In the genomic region with DNA sequence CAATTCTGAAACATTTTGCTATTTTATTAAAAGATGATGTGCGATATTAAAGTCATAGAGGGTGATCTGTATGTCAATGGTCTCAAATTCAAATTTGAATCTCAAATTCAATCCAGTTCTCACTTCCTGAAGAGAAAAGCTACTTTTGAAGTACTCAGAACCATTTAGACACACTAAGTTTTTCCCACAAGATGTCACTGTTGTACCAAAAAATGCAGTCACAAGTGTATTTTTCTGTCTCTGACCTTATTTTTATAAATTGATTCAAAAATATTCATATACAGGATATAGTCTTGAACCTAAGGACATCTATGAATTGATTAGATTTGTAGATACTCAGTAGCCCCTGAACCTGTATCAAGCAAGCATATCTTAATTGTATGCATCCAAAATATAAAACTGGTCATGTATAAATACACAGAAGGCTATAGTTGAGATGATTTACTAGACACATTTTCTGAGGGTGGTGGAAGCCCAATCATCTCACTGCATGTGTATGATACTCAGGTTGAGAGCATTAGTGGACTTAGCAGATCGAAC, we compare ENCODE assay signal across 12 mouse cellular contexts.
DNase-seq lines count a peak whose midpoint lies in the region; ATAC-seq and TF ChIP-seq lines count a peak whose summit lies in the region.
"Had no signal": no experiment of that assay in that cellular context is flagged by ENCODE, and none has a peak within 500 bp of the region (broad histone marks: within the 10 kb centered on the region; RNA-seq: fewer than 3 reads in every experiment).

No protein-coding gene starts in this region.

- no peak overlapping the region for H3K9ac ChIP-seq in heart, adult 2 months (ENCODE audit: low read depth, low read length)
- H3K9ac ChIP-seq in limb, embryonic 14.5 days (ENCODE audit: low read depth, low read length, severe bottlenecking): no peak overlapping the region
- H3K9ac ChIP-seq in ES-E14 (ENCODE audit: insufficient read depth, low read depth, low read length, poor library complexity, severe bottlenecking): no peak overlapping the region
- no peak overlapping the region for H3K9ac ChIP-seq in forebrain, embryonic 16.5 days (replicated peaks; ENCODE audit: low read depth, low read length)
- H3K9ac ChIP-seq: liver, embryonic 13.5 days had no signal

- DNase-seq in heart, adult 2 months: no peak
- no peak for DNase-seq in heart, postnatal 25 days (ENCODE audit: low spot score)
- peak; percentile 27 for DNase-seq in limb, embryonic 14.5 days (ENCODE audit: low spot score)
- DNase-seq in limb, embryonic 10.5 days (ENCODE audit: low spot score): no peak
- DNase-seq in ES-E14 (ENCODE audit: low read depth, low spot score): no peak
- DNase-seq in ovary, postnatal 36 days (ENCODE audit: low spot score): no peak
- no peak for DNase-seq in gastrocnemius, adult 2 months
- DNase-seq: cerebellum, adult 11 months; liver, embryonic 13.5 days; thymus, adult 18-20 months had no signal

- H3K4me3 ChIP-seq in heart, adult 2 months: no peak overlapping the region
- no peak overlapping the region for H3K4me3 ChIP-seq in limb, embryonic 14.5 days (replicated peaks; ENCODE audit: low read length)
- no peak overlapping the region for H3K4me3 ChIP-seq in limb, embryonic 10.5 days
- no peak overlapping the region for H3K4me3 ChIP-seq in ES-E14 (ENCODE audit: insufficient read depth in 1 of 2, low read depth in 1 of 2, low read length in 2 of 2, poor library complexity in 1 of 2, severe bottlenecking in 1 of 2)
- no peak overlapping the region for H3K4me3 ChIP-seq in forebrain, embryonic 16.5 days (replicated peaks; ENCODE audit: low read length)
- no peak overlapping the region for H3K4me3 ChIP-seq in gastrocnemius, adult 2 months
- H3K4me3 ChIP-seq: erythroblast, embryonic 14.5 days; liver, embryonic 13.5 days had no signal

- no peak for TF ChIP-seq EP300 in heart, adult 2 months (IDR thresholded peaks at IDR 0.05; ENCODE audit: insufficient read depth, low read depth, low read length)

- H3K4me2 ChIP-seq in limb, embryonic 14.5 days (replicated peaks; ENCODE audit: low read depth, low read length, severe bottlenecking): no peak overlapping the region
- no peak overlapping the region for H3K4me2 ChIP-seq in forebrain, embryonic 16.5 days (ENCODE audit: low read length)
- H3K4me2 ChIP-seq: liver, embryonic 13.5 days had no signal

- no peaks in the 10 kb centered on the region for H3K9me3 ChIP-seq in limb, embryonic 14.5 days (ENCODE audit: control insufficient read depth, low read length)
- H3K9me3 ChIP-seq in limb, embryonic 10.5 days (replicated peaks): no peaks in the 10 kb centered on the region
- no peaks in the 10 kb centered on the region for H3K9me3 ChIP-seq in ES-E14 (ENCODE audit: control insufficient read depth, insufficient read depth, low read depth, low read length)
- H3K9me3 ChIP-seq in forebrain, embryonic 16.5 days (ENCODE audit: control insufficient read depth, low read length): no peaks in the 10 kb centered on the region
- H3K9me3 ChIP-seq: liver, embryonic 13.5 days had no signal

- ATAC-seq in limb, embryonic 14.5 days (ENCODE audit: low FRiP score, low read depth): no peak
- peak; percentile 45 for ATAC-seq in forebrain, embryonic 16.5 days

- intact Hi-C loops in heart, adult 2 months (cut with DNase I): loop anchor here (10.0 kb wide), 1 partner anchor 292 kb away; no protein-coding TSS in a partner anchor
- intact Hi-C loops in heart, postnatal 25 days (cut with DNase I): loop anchor here (10.0 kb wide), 1 partner anchor 1772 kb away; no protein-coding TSS in a partner anchor
- intact Hi-C loops in gastrocnemius, adult 2 months (cut with DNase I): loop anchor here (5.0 to 10.0 kb wide), 2 partner anchors 142 to 674 kb away; a partner anchor contains a TSS

- no peak overlapping the region for H3K27ac ChIP-seq in heart, adult 2 months
- H3K27ac ChIP-seq in limb, embryonic 14.5 days (replicated peaks; ENCODE audit: low read depth, low read length): no peak overlapping the region
- H3K27ac ChIP-seq in limb, embryonic 10.5 days: no peak overlapping the region
- no peak overlapping the region for H3K27ac ChIP-seq in ES-E14 (ENCODE audit: insufficient read depth, low read depth, low read length, poor library complexity, severe bottlenecking)
- H3K27ac ChIP-seq in forebrain, embryonic 16.5 days (ENCODE audit: low read length): no peak overlapping the region
- H3K27ac ChIP-seq in gastrocnemius, adult 2 months: no peak overlapping the region
- H3K27ac ChIP-seq: liver, embryonic 13.5 days had no signal

- no peaks in the 10 kb centered on the region for H3K36me3 ChIP-seq in heart, adult 2 months (ENCODE audit: control insufficient read depth, insufficient read depth, low read length)
- no peaks in the 10 kb centered on the region for H3K36me3 ChIP-seq in limb, embryonic 14.5 days (ENCODE audit: control insufficient read depth, insufficient read depth, low read length)
- H3K36me3 ChIP-seq in limb, embryonic 10.5 days: no peaks in the 10 kb centered on the region
- no peaks in the 10 kb centered on the region for H3K36me3 ChIP-seq in ES-E14 (ENCODE audit: control insufficient read depth, insufficient read depth, low read length, poor library complexity, severe bottlenecking)
- H3K36me3 ChIP-seq in forebrain, embryonic 16.5 days (ENCODE audit: control insufficient read depth, insufficient read depth): no peaks in the 10 kb centered on the region
- H3K36me3 ChIP-seq: liver, embryonic 13.5 days had no signal

- in situ Hi-C loops in ES-E14 (cut with MboI; ENCODE audit: low sequenced_read_pairs in 2 of 2, unreplicated experiment in 2 of 2): loop anchor here (5.0 to 10.0 kb wide), 2 partner anchors 329 to 332 kb away; no protein-coding TSS in a partner anchor

- peak; percentile 67 for TF ChIP-seq CTCF in heart, adult 2 months (IDR thresholded peaks at IDR 0.05)
- TF ChIP-seq CTCF in gastrocnemius, adult 2 months (IDR thresholded peaks at IDR 0.05): no peak; the same call in 1 of the 2 replicates

- no peaks in the 10 kb centered on the region for H3K27me3 ChIP-seq in heart, adult 2 months (ENCODE audit: control insufficient read depth, insufficient read depth, low read length)
- no peaks in the 10 kb centered on the region for H3K27me3 ChIP-seq in limb, embryonic 14.5 days (ENCODE audit: control insufficient read depth, insufficient read depth, low read length)
- H3K27me3 ChIP-seq in limb, embryonic 10.5 days (ENCODE audit: low read depth, poor library complexity, severe bottlenecking): no peaks in the 10 kb centered on the region
- no peaks in the 10 kb centered on the region for H3K27me3 ChIP-seq in forebrain, embryonic 16.5 days (replicated peaks; ENCODE audit: control insufficient read depth, insufficient read depth, low read length)
- H3K27me3 ChIP-seq: liver, embryonic 13.5 days had no signal

- WGBS in heart, adult 2 months: 64% methylated on average over 2 of the region's 2 CpGs
- WGBS in limb, embryonic 14.5 days: 72% methylated on average over 2 of the region's 2 CpGs
- WGBS in limb, embryonic 10.5 days: 92% methylated on average over 2 of the region's 2 CpGs
- 77% methylated on average over 2 of the region's 2 CpGs for whole genome bisulfite sequencing in forebrain, embryonic 16.5 days

- no peaks in the 10 kb centered on the region for H3K79me2 ChIP-seq in heart, adult 2 months (replicated peaks; ENCODE audit: control insufficient read depth, insufficient read depth, low read length)

- H3K4me1 ChIP-seq in heart, adult 2 months (ENCODE audit: control insufficient read depth, insufficient read depth, low read length): no peaks in the 10 kb centered on the region
- H3K4me1 ChIP-seq in limb, embryonic 14.5 days (ENCODE audit: control insufficient read depth, insufficient read depth, low read length): no peaks in the 10 kb centered on the region
- H3K4me1 ChIP-seq in limb, embryonic 10.5 days: no peaks in the 10 kb centered on the region
- no peaks in the 10 kb centered on the region for H3K4me1 ChIP-seq in ES-E14 (ENCODE audit: control insufficient read depth in 2 of 2, insufficient read depth in 2 of 2, low read length in 2 of 2, poor library complexity in 1 of 2)
- H3K4me1 ChIP-seq in forebrain, embryonic 16.5 days (replicated peaks; ENCODE audit: control insufficient read depth, insufficient read depth, low read length): no peaks in the 10 kb centered on the region
- H3K4me1 ChIP-seq: liver, embryonic 13.5 days had no signal

- TF ChIP-seq POLR2A in heart, adult 2 months (IDR thresholded peaks at IDR 0.05; ENCODE audit: insufficient read depth, low read depth, low read length): no peak
- no peak for TF ChIP-seq POLR2A in limb, embryonic 14.5 days (IDR thresholded peaks at IDR 0.05; ENCODE audit: borderline replicate concordance, extremely low read depth, insufficient read depth, insufficient read length)

TF ChIP-seq in ES-E14, 5 proteins besides CTCF, POLR2A, EP300 and RAD21:
- TF ChIP-seq HCFC1 (IDR thresholded peaks at IDR 0.05; ENCODE audit: borderline replicate concordance, insufficient read depth, low read length) (no peak), MAFK (IDR thresholded peaks at IDR 0.05; ENCODE audit: insufficient read depth, low read depth, low read length) (no peak), CHD2 (IDR thresholded peaks at IDR 0.05; ENCODE audit: low read depth, low read length) (no peak), ZC3H11A (IDR thresholded peaks at IDR 0.05; ENCODE audit: borderline replicate concordance, low read depth, low read length) (0 out of 2 replicates have a peak, but pooled peaks have one; percentile 18)
TF ChIP-seq in ES-E14: peak in this region for 1.
